Mouse (Mus musculus) frontal cortex, postnatal 10 days (tissue): ENCODE results near the gene Frmpd2.

Experiments used
- DNase-seq, 2 experiments: peaks; one replicate each; pipeline ENCODE4 v3.0.0; 2022; ENCODE audit warnings: low spot score in 2 of 2, mixed read lengths in 1 of 2

The Frmpd2 gene

DNA sequence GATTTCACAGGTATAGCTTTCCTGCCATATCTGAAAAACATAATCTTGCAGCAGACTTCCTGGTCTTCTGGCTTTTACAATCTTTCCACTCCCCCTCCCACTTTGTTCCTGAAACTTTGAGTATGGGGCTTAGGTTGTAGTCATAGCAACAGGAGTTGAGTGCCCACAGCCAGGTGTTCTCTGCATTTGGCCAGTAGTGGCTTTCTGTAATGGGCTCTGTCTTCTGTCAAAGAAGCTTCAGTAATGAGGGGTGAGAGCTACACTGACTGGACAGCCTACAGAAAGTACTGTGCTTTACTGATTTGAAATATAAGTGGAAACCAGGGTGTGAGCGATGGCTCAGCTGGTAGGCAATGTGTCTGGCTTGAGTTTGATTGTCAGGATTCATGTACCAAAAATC is 37.2 kb downstream of the Frmpd2 start:
- no peak for DNase-seq

DNA sequence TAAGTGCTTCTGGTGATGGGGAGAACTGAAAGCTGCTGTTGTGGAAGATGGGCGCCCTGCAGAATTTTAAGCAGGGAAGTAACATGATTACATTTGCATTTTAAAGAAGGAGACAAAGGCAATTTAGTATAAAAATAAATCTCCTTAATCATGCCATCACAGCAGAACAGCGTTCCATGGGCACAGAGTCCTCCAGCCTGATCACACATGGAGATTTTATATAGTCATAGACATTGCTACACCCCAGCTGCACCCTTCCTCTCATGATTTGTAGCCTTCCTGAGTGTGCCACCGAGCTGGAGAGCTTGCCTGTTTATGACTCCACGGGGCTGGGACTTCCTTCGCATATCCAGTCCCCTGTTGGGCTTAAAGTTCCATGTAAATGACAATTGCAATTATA is 42.4 kb downstream of the Frmpd2 start:
- no peak for DNase-seq

DNA sequence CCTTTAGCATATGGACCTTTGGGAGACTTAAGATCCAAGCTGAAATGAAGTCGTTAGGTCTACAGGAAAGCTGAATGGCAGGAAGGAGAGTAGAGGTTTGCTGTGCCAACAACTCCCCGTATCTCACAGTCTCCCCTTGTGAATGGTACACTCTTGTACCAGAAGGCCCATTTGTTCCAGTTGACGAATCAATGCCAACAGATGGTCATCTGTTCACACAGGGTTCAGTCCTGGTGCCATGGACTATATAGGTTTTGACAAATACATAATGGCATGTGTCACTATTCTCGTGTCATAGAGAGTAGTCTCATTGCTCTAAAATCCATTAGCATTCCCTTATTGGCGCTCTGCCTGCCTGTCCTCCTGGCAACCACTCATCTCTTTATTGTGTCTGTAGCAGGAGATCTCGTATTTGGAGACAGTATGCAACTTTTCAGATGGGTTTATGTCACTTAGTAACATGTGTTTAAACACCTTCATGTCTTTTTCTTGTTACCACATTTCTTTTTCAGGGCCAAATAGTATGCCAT is 43.3 kb downstream of the Frmpd2 start:
- no peak for DNase-seq

DNA sequence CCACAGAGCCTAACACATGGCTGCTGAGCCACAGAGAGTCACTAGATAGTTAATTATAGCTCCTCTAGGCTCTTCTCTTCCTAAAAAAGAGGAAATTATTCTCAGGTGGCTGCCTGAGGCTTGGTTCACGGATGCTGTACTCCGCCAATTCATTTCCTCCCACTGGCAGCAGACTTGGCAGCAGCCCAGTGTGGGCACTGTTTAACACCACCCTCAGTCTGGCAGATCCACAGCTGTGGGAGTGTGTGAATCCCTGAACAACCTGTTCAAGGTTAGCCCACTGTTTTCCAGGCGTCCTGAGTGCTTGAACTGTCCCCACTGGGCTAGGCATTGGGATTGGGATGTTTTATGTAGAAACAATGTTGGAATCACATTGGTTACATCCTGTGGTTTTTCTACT is 50.0 kb downstream of the Frmpd2 start:
- peak; percentile 54 to 61 for DNase-seq

DNA sequence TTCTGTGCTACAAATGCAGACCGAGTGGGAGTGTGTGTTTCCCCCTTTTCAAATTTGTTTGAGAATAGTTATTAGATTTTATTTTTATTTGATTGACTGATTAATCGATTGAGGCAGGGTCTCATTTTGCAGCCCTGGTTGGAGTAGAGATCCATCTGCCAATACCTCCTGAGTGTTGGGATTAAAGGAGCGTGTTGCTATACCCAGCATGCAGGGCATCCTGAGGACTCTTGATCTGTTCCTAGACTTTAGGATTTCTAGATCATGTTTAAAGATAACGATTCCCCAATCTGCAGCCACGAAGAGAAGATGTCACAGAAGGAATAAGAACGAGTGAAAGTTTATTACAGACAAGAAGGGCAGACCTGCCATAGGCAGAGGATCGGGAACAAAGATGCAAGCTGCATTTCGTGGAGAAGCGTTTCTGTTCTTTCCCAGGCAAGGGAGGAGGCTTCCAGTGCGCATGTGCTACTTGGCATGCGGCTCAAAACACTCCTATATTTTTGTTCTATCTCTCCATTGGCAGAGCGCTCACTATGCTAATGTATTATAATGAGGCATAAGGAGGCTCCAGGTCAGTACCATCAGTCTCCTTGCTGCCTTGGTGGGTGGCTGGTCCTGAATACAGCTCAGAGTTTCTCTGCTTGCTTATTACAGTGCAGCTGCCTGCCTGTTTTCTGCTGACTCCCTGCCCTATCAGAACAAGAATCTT is 53.9 kb downstream of the Frmpd2 start:
- peak in 1 of 2 experiments; percentile 46 for DNase-seq

DNA sequence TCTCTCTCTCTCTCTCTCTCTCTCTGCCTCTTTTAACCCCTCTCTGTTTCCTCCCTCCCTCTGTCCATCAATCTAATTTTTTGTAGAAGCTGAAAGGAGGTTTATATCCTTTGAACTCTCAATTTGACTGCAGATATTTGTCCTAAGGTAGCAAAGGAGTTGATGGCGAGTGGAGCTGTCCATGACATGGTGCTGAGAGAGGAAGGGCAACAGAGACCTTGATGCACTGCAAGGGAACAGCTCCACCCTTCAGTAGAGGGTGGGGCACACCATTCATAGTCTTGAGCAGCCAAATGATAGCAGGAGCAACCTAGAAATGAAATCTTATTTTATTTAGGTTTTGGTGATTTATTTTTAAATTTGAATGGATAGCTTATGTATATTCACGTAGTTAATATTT is 55.1 kb downstream of the Frmpd2 start:
- no peak for DNase-seq

DNA sequence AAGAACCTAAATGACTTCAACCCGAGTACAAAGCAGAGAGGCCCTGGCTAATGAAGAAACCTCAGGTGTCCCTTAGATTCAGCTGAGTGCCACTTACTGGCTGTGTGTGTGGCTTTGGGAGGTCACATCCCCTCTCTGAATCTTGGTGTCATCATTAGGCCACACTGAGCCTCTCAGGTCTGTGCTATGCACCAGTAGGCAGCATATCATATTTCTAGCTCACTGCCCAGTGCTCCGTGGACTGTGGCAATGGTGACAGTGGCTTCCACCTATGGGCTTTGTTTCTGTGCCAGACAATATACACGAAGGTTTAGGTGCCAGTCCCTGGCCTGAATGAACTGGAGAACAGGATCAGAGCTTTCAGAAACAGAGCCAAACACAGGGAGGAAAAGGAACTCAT is 56.4 kb downstream of the Frmpd2 start:
- no peak for DNase-seq

DNA sequence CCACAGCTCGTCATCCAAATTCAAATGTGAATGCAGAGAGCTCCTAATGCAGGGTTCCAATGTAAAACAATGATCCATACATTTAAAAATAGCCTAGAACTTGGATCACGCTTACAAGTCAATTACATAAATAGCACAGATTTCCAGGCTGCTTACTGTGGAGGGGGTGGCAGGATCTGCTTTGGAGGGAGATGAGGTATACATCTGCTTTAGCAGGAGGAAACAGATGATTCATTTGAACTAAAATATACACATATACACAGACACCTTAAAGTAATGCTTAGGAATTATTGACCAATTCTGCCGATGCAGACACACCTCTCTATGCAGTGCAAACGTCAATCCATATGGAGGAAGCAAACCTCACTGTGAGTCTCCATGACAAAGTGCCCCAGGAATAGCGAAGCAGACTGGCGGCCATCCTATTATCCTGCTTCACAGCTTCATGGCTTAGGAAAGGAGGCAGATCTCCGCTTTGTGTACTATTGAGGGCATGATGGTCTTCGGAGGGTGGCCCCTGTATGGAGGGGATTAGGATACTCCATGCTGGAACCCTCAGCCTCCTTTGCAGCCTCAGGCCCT is 59.9 kb downstream of the Frmpd2 start:
- peak in 1 of 2 experiments; percentile 41 for DNase-seq

DNA sequence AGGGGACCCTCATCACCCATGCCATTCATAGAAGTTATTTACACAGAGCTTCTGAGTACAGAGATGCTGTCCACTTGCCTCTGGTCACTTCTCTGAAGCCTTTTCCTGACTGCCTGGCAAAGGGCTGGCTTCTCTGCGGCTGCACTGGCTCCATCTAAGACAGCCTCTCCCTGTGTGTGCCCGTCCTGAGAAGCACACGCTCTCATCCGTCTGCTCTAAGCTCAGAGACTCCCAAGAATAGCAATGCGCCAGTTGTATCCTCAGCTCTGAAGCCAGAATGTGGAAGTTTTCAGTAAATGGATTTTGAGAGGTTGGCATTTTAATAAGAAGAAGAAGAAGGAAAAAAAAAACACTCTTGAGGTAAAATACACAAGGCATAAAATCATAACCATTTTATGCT is 61.3 kb downstream of the Frmpd2 start:
- DNase-seq = no peak

DNA sequence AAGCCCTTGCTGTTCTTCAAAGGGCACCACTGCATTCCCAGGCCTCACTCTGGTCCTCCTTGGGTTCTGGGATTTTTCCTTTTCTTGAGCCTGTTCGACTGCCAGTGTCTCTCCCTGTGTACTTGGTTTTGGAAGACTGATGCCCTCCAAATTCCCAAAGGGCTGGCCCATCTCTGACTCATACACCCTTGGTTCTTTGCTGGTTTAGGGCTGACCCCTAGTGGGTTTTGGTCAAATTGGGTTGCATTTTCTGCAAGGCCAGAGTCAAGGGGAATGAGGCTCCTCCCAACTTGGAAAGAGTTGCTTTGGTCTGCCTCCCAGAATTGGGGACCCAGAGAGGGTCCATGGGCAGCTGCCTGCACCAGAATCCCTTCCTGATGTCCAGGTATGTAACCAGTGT is 62.0 kb downstream of the Frmpd2 start:
- DNase-seq = no peak

DNA sequence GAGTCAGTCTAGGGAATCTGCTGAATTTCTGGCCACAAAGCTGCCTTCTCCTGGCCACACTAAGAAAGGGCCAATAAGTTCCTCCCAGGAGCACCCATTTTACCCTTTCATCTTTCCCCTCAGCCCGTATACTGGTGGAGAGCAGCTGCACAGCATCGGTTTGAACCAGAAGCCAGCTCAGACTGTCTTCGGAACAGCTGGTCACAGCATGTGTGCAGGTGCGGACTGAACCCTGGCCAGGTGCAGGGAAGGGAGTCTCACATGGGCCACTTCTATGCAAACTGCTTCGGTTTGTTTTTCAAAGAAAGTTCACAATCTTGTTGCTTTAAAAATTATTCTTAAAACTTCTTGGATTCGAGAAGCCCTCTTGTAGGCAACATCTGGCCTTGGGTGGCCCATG is 63.8 kb downstream of the Frmpd2 start:
- no peak for DNase-seq

DNA sequence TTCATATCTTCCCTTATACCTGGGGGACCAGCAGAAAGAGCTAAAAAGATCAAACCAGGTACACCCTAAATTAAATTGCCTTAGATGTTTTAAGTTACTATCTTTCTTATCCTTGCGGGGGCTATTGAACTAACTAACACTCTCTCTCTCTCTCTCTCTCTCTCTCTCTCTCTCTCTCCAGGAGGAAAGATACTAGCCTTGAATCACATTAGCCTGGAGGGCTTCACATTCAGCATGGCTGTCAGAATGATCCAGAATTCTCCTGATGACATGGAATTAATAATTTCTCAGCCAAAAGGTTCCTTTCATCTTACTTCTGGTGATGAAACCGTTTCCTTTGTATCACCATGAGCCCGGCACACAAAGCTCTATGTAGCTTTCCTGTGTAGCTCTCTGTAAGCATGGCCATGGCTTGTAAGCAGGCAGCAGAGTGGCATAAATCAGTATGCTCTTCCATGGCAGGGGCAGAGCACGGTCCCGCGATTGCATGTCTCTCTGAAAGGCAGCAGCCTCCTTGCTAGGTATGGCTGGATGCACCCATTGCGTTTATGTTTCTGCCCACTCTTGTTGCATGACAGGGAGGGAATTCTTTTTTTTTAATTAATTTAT is 68.2 kb downstream of the Frmpd2 start:
- peak in 1 of 2 experiments; percentile 3 for DNase-seq

DNA sequence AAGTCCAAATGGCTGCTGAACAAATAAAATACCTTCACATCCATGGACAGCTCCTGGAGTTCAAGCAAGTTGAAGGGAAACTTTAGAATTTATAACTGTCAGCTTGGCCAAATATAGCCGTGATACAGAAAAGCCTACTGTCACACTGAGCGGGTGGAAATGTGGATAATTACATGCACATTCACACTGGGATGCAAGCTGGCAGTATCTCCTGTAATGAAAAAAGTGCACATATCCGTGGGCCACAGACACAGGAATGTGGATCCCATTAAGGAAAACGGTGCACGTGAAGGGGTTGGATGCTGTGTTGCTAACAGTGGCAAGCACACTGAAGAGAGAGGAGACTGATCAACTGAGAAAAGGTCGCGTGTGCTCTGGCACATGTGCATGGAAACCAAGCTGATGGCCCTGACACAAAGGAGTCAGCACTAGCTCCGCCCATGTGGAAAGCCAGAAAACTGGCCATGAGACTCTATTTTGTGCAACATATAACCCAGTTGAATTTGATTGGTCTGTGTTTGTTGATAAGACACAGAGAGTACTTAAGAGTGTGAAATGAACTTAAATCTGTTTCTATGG is 74.2 kb downstream of the Frmpd2 start:
- DNase-seq = peak in 1 of 2 experiments; percentile 33

DNA sequence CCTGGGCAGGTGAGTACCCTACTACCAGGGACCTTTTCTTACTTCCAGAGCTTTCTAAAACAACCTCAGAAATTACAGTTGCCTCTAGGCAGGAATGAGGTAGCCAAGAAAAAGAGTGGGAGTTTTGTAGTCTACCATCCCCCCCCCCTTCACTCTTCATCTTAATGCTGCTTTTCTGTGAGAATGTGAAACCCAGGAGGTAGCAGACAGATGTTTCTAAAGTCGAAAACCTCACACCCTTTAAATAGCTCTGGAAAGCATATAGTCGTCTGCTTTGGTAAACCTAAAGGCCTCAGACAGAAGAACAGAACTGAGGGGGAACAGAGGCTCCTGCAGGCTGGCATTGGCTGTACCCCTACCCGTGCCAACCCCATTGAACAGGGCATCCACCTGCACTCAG is 77.2 kb downstream of the Frmpd2 start:
- DNase-seq = peak in 1 of 2 experiments; percentile 2

DNA sequence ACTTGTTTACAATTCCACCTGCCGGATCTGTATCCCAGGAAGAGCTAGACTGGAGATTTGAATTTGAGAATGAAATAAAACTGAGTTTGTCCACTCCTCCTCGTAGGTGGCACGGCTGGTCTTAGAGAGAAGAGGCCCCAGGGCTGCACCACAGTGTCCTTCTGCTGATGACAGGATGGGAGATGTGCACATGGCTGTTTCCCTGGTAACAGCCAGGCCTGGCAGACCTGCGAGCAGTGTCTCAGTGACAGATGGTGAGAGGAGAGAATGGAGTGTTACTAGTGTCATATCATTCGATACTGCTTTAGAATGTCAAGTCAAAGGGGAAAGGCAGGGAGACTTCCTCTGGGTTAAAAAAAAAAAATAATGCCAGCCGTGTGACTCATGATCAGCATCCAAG is 78.4 kb downstream of the Frmpd2 start:
- DNase-seq = no peak

DNA sequence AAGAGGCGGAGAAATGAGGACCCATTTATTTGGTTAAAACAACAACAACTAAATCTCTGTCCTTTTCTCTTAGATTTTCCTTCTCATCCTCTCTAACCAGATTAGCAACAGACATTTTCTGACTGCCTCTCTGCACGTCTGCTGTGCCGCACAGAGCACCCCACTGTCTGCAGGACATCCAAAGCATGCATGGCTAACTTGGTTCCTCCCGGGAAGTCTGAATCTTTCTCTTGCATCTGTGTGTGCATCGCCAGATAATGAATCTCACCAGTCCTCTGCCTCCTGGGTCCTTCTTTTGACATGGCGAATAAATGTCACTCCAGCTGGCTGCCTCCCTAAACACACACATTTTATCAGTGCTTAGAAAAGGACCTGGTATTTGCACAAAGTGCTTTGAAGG is 99.2 kb downstream of the Frmpd2 start:
- no peak for DNase-seq

DNA sequence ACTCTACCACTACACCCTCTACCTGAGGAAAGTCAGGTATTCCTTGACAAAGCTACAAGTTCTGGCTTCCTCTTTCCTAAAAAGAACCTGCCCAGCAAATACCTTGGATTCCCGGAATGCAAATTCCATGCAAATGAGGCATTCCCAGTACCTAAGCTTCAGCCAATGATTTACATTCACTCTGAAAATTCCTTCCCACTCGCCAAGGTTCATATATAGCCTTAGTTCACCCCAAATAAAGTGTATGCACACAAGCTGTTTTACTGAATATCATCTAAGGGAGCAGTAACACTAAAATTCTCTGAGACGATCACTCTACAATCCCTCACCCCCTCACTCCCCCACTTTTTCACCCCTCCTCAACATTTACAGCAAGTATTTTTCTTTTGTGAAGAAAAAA is 102.1 kb downstream of the Frmpd2 start:
- DNase-seq = no peak

DNA sequence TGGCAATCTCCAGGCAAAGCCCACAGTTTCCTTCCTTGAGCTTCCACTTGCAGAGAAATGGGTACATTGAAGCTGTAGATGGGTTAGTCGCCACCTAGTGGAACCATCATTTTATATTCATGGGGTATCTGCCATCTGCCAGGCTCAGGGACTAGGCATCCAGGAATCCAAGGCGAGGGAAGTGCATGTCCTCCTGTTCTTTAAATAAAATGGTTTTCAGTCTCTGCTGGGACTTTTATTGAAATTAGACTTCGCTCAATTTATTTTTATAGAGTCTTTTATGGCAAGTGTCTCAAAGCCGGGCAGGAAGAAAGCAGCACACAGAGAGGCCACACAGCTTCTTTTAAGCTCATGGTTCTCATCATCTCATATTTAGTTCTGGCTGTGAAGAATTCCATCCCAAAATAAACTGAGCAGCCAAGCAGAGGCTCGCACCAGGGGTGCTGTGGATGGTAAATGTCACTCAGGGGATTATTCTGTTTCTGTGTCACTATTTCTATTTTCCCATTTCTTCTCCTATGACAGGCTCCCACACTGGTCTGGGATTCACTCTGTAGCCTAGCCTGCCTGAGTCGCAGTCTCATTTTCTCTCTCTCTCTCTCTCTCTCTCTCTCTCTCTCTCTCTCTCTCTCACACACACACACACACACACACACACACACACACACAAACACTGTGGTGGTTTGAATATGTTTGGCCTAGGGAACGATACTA is 108.4 kb downstream of the Frmpd2 start:
- no peak for DNase-seq

DNA sequence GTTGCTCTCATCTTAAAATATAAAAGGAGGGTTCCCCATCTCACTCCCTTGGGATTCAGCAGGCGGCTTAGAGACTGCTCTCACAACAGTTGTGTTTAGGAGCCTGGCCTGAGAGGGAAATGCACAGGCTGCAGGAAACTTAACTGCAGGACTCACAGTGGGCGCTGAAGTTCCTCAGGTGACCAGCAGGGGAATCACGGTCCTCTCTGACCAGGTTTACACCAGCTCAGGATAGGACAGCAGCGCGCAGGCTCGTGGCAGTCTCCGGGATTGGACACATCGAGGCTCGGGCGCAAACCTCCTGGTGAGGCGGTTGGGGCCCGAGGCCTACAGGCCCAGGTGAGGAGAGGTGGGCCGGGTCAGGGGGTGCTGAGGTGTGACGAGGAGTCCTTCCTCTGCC is 117.5 kb downstream of the Frmpd2 start, which contains the start of gene Ptpn20:
Gene Ptpn20, plus strand, starts transcription at position 257 of the 400 bp plus-strand sequence.
- no peak for DNase-seq

DNA sequence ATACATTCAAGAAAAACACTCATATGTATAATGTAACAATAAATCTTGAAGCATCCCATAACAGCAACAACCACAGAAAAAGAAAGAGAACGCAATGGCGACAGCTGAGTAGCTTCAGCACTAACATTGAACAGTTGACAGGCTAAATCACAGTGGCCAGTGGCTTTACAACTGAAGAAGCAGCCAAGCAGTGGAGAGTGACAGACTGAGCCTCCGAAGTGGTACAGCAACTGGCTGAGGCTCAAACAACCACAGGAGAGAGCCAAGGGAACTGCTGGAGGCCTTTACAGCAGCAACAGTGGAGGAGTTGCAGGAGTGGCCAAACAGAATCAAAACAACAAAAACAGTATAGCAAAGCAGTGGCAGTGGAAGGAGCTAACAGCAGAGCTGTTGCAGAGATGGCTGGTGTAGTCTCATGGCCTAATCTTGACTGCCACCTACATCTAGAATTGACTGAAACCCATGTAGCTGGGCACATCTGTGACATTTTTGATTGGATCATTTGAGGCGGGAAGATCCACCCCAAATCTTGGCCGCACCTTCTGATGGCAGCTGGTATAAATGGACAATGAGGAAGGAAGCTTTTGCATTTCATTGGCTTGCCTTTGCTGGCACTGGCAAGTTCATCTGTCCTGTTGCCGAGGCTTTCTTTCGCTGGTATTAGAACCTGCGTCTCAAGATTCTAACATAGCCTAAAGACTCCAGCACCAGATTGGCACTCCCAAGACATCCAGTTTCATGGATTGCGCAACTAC is 127.1 kb downstream of the Frmpd2 start:
- DNase-seq = no peak

DNA sequence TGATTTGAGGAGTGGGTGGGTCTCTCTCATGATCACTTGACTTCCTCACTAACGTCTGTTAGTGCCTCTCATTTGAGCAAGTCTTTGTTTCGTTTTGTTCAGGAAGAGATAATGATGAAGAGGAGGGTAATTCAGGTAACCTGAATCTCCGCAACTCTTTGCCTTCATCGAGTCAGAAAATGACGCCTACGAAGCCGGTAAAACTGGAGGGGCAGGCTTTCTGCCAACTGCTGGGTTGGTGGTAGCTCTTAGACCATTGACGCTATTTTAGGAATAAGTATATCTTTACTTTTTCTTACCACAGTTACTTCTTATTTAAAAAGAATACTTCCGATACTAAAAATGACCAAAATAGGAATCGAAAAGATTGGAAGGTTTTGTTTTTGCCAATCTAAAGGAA is 135.9 kb downstream of the Frmpd2 start:
- DNase-seq = no peak
